Mouse (Mus musculus) mature B cell (primary cell): ENCODE measurements around the gene Gm13128.
"Not testable (repeated sequence)": the region's sequence is repeated elsewhere in the genome, so short reads cannot be mapped to it uniquely, and the experiment has no call there.

Source experiments
- in situ Hi-C: fragments of 300-500 bp; cut with MboI; formaldehyde crosslinking; loops from 2 replicates; pipeline ENCODE4 v1.14.3; 2019

The Gm13128 gene

DNA sequence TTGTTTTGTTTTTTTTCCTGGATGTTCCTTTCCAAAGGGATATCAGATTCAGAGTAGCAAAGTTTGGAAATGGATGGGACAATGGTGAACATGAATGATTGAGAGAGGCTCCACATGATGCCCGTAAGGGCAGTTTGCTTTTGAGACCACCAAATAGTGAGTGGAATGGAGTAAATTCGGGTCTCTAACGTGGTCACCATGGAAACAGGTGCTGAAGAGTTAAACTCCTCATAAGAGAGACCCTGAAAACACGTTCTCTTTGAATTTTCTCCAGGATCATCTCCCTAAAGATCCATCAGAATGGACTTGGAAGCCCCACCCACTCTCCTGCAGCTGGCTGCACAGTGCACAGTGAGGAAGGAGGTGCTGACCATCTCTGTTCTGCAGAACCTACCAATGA, at the start of gene Gm13128:
Gene Gm13128 (plus strand): TSS at position 301 of the 400 bp plus-strand sequence.
- in situ Hi-C loops = not testable (repeated sequence)

DNA sequence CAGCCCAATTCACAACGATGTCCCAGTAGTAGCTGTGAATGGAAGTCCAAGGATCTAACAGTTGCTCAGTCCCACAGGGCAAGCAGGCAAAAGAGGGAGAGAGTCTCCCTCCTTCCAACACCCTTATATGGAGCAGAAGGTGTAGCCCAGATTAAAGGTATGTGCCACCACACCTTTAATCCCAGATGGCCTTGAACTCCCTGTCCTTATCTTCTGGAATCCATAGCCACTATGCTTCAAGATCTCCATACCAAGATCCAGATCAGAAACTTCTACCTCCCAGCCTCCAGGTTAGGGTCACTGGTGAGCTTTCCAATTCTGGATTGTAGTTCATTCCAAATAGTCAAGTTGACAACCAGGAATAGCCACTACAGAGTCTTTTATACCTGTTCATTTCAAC, 49.7 kb upstream of the Gm13128 start, which contains the start of gene Pramel5:
Gene Pramel5 (minus strand): TSS at position 101 of the 400 bp plus-strand sequence.
- in situ Hi-C loops = not testable (repeated sequence)

DNA sequence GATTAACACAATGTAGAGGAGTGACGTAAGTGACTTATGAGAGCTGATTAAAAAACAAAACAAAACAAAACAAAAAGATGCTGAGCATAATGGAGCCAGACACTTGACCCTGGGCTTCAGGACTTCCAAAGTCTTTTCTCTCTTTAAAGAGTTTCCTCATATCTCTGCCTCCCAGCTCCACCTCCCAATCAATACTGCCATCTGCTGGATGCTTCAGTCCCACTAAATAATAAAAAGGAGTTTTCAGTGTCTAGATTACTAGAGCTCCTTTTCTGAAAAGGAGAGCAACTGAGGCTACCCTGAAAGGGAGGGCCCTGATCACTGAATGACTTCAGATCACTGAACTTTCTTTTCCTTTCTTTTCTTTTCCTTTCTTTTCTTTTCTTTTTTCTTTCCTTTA, 30.6 kb upstream of the Gm13128 start:
- in situ Hi-C loops = not testable (repeated sequence)

DNA sequence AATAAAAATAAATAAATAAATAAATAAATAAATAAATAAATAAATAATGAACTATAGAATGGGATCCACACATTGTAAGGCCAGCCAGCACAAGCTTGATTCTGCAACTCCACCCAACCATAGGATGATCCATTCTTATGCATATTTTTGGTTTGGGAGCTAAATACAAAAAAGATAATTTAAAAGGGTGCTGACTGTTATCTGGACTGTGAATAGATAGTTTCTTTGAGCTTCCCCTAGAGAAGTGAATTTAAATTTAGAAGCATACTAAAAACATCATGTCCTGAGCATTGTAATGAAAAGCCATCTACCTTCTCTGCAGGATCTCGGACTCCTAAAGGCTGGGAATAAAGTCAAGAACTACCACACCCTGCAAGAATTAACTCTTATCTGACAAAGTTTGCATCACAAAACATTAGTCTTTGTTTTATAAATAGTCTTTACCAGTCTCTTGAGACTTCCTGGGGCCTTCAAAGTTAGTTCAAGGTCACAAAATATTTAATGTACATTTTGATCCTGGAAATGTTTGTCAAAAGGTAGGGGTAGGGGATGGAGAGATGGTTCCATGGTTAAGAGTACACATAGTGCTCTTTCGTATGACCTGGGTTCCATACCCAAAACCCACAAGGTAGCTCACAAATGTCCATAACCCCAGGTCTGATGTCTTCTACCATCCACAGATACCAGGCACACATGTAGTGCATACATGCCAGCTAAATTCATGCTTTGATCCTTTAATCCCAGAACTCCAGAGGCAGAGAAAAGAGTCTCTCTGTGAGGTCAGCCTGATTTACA, 17.2 kb upstream of the Gm13128 start:
- in situ Hi-C loops = not testable (repeated sequence)

DNA sequence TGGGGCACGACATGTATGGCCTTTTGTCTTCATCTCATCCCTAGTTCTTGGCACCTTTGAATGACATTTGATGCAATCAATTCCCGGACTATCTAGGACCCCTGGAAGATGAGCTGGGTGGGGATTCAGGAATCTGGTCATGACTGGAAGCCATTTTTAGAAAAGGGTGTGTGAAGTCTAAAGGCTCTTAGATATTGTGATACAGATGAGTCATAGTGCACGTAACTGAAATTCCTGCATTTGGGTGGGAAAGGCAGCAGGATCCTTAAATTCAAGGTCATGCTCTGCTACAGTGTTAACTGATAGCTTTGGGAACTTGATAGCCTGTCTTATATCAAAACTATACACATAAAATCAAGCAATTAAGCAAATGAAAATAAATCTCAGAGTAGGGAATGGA, 5.8 kb downstream of the Gm13128 start:
- in situ Hi-C loops = not testable (repeated sequence)

DNA sequence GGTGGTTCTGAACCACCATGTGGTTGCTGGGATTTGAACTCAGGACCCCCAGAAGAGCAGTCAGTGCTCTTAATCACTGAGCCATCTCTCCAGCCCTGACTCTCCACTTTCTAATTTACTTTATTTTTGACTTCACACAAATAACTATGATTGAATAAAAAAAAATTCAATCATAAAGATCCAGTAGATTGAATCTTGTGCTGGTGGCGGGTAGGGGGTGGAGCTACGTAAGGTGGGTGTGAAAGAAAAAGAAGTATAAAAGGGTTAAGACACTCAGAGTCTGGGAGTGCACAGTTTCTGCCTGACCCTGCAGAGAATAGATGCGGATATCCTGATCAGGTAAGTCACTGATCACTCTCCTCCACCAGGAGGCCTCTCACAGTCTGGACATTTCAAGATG, 27.6 kb downstream of the Gm13128 start, which contains the start of gene Gm13119:
Gene Gm13119 (plus strand): TSS at position 301 of the 400 bp plus-strand sequence.
- in situ Hi-C loops = not testable (repeated sequence)

DNA sequence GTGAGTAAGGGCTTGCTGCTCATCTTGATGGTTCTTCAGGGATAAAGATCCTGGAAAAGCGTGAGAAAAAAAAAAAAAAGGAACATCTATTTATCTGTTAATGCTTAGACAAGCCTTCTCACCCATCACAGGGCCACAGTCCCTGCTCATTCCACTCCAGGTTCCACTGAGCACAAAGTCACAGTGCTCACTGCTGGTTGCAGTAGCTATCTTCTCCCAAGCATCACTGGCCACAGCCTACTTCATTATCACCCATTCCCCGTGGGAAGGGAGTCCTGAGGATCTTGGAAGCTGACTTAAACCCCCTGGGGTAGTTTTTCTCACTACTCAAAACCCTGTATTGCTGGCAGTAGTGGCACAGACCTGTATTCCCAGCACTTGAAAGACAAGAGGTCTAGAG, 47.9 kb downstream of the Gm13128 start, which contains the start of gene Pramef20:
Gene Pramef20 (minus strand): TSS at position 23 of the 400 bp plus-strand sequence.
- in situ Hi-C loops = no loop called here
